Mouse (Mus musculus): ENCODE results near the gene Fsd1l.

Gene Fsd1l

DNA sequence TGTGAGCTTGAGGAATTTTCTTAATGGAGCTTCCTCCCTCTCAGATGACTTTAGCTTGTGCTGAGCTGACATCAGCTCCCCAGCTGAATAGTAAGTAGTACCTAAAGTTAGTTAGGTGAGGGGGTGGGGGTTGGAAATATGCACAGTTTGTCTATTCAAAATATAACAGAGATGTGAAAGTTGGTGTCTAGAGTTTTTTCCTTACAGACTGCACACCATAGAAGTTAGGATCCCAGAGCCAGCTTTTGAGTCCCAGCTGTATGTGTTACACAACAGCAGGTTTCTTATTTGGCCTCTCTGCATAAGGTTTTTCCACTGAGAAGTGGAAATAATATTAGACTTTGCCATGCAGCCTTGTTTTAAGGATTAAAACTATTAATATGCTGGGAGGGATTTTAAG lies 118.6 kb downstream of the Fsd1l start:
- DNase-seq (ENCODE audit: low read depth), result no peak

DNA sequence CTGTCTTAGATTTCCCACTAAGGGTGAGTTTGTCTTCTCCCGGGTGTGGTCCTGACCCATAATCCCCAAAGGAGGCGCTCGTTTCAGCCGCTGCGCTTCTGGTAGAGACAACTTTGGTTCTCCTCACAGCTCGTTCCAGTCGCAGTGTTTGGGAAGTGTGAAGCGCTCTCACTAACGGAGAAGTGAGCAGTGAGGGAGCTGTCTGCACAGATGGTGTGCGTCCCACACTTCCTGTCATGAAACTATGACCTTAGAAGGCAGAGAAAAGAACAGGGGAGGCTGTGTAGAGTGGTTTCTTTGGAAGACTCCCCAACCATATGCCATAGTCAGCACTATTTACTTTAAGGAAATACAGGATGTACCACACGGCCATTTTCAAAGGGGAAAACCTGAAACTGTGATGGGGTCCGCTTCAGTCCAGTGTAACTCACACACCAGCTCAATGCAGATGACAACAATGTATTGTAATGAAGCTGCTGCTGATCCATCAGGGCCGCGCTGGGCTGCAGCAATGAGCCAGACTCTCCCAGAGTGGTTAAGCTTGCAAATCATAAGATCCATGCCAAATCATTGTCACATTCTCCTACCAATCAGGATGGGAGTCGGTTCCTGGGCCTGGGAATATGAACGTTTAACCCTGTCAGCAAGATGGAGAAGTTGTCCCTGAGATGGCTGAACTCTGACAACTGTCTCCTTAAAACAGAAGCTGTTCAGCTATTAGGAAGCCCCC lies 119.3 kb downstream of the Fsd1l start:
- no peak for DNase-seq (ENCODE audit: low read depth)

All from c-Kit-positive CD71-negative TER-119-negative erythroid progenitor cells, embryonic 14.5 days (primary cell).